Mouse (Mus musculus): ENCODE measurements at regions not wholly inside any gene's neighbourhood (a gene's known extent, or its start where the extent isn't known, plus 50 kb on each side); places are given as distances from the start of the nearest gene placed in this dataset.

GRCm38 (mm10) chr8:26608588-26608987 lies 368.5 kb upstream of the Zfp703 start:
- Histone ChIP-seq H3K4me3 (ENCODE audit: low read depth, low read length) (no peak overlapping the region), H3K9ac (replicated peaks; ENCODE audit: low read length, poor library complexity, severe bottlenecking) (no peak overlapping the region), H3K27ac (ENCODE audit: low read depth, low read length) (no peak overlapping the region), H3K4me1 (ENCODE audit: insufficient read depth, low read length) (no peaks in the 10 kb centered on the region), H3K4me2 (ENCODE audit: low read depth, low read length, poor library complexity, severe bottlenecking) (no peak overlapping the region), H3K27me3 (ENCODE audit: insufficient read depth, low read length) (no peaks in the 10 kb centered on the region), H3K36me3 (ENCODE audit: insufficient read depth, low read length) (no peaks in the 10 kb centered on the region), H3K9me3 (ENCODE audit: low read length) (0 out of 2 replicates have a peak, but pooled peaks cover 8% of the 10 kb centered on the region)
- 62% methylated on average over 3 of the region's 3 CpGs for WGBS
- DNase-seq (ENCODE audit: low spot score): no peak
- no peak for ATAC-seq (ENCODE audit: low FRiP score)
- TF ChIP-seq CTCF (IDR thresholded peaks at IDR 0.05): no peak

GRCm38 (mm10) chr8:26612153-26612552 lies 365.0 kb upstream of the Zfp703 start:
- ATAC-seq (ENCODE audit: low FRiP score) (no peak), DNase-seq (ENCODE audit: low spot score) (no peak)
- Histone ChIP-seq H3K9me3 (ENCODE audit: low read length) (0 out of 2 replicates have a peak, but pooled peaks cover 2% of the 10 kb centered on the region), H3K27me3 (ENCODE audit: insufficient read depth, low read length) (no peaks in the 10 kb centered on the region), H3K4me3 (ENCODE audit: low read depth, low read length) (no peak overlapping the region), H3K4me1 (ENCODE audit: insufficient read depth, low read length) (no peaks in the 10 kb centered on the region), H3K9ac (replicated peaks; ENCODE audit: low read length, poor library complexity, severe bottlenecking) (no peak overlapping the region), H3K36me3 (ENCODE audit: insufficient read depth, low read length) (no peaks in the 10 kb centered on the region), H3K27ac (ENCODE audit: low read depth, low read length) (no peak overlapping the region), H3K4me2 (ENCODE audit: low read depth, low read length, poor library complexity, severe bottlenecking) (no peak overlapping the region)
- no peak for TF ChIP-seq CTCF (IDR thresholded peaks at IDR 0.05)

GRCm38 (mm10) chr8:26622311-26623052 lies 354.6 kb upstream of the Zfp703 start:
- H3K27ac ChIP-seq (ENCODE audit: low read depth, low read length): no peak overlapping the region
- H3K4me2 ChIP-seq (ENCODE audit: low read depth, low read length, poor library complexity, severe bottlenecking): peak overlapping the region; percentile 30
- DNase-seq (ENCODE audit: low spot score) (peak; percentile 63), ATAC-seq (ENCODE audit: low FRiP score) (no peak)
- no peaks in the 10 kb centered on the region for H3K9me3 ChIP-seq (ENCODE audit: low read length)
- no peaks in the 10 kb centered on the region for H3K27me3 ChIP-seq (ENCODE audit: insufficient read depth, low read length)
- H3K4me1 ChIP-seq (ENCODE audit: insufficient read depth, low read length): peaks cover 12% of the 10 kb centered on the region
- TF ChIP-seq CTCF (IDR thresholded peaks at IDR 0.05): no peak
- no peak overlapping the region for H3K4me3 ChIP-seq (ENCODE audit: low read depth, low read length)
- no peaks in the 10 kb centered on the region for H3K36me3 ChIP-seq (ENCODE audit: insufficient read depth, low read length)
- no peak overlapping the region for H3K9ac ChIP-seq (replicated peaks; ENCODE audit: low read length, poor library complexity, severe bottlenecking)
- 12% methylated on average over 12 of the region's 12 CpGs for WGBS

GRCm38 (mm10) chr8:26626186-26626585 lies 350.9 kb upstream of the Zfp703 start:
- H3K9ac ChIP-seq (replicated peaks; ENCODE audit: low read length, poor library complexity, severe bottlenecking): no peak overlapping the region

GRCm38 (mm10) chr8:26626651-26627077 lies 350.5 kb upstream of the Zfp703 start:
- no peak for ATAC-seq (ENCODE audit: low FRiP score)
- Histone ChIP-seq H3K9ac (replicated peaks; ENCODE audit: low read length, poor library complexity, severe bottlenecking) (no peak overlapping the region), H3K4me3 (ENCODE audit: low read depth, low read length) (no peak overlapping the region), H3K9me3 (ENCODE audit: low read length) (no peaks in the 10 kb centered on the region), H3K27me3 (ENCODE audit: insufficient read depth, low read length) (no peaks in the 10 kb centered on the region), H3K27ac (ENCODE audit: low read depth, low read length) (no peak overlapping the region), H3K4me2 (ENCODE audit: low read depth, low read length, poor library complexity, severe bottlenecking) (no peak overlapping the region), H3K4me1 (ENCODE audit: insufficient read depth, low read length) (peaks cover 11% of the 10 kb centered on the region), H3K36me3 (ENCODE audit: insufficient read depth, low read length) (no peaks in the 10 kb centered on the region)
- DNase-seq (ENCODE audit: low spot score): peak; percentile 25
- WGBS: 65% methylated on average over 17 of the region's 17 CpGs
- no peak; the same call in 1 of the 2 replicates for TF ChIP-seq CTCF (IDR thresholded peaks at IDR 0.05)

More at GRCm38 (mm10) chr8:26626186-26626585, 350.9 kb upstream of the Zfp703 start:
- DNase-seq (ENCODE audit: low spot score) (peak; percentile 12), ATAC-seq (ENCODE audit: low FRiP score) (no peak; the same call in 1 of the 2 replicates)
- H3K36me3 ChIP-seq (ENCODE audit: insufficient read depth, low read length): no peaks in the 10 kb centered on the region
- H3K4me3 ChIP-seq (ENCODE audit: low read depth, low read length): no peak overlapping the region
- H3K4me1 ChIP-seq (ENCODE audit: insufficient read depth, low read length): peaks cover 12% of the 10 kb centered on the region
- H3K27me3 ChIP-seq (ENCODE audit: insufficient read depth, low read length): no peaks in the 10 kb centered on the region
- H3K27ac ChIP-seq (ENCODE audit: low read depth, low read length): no peak overlapping the region
- H3K9me3 ChIP-seq (ENCODE audit: low read length): no peaks in the 10 kb centered on the region
- no peak for TF ChIP-seq CTCF (IDR thresholded peaks at IDR 0.05)
- H3K4me2 ChIP-seq (ENCODE audit: low read depth, low read length, poor library complexity, severe bottlenecking): no peak overlapping the region
- WGBS: 70% methylated on average over 14 of the region's 14 CpGs

- Histone ChIP-seq H3K4me1 (ENCODE audit: insufficient read depth, low read length) (peaks cover 5% of the 10 kb centered on the region; the same call in 1 of the 2 replicates), H3K4me2 (ENCODE audit: low read depth, low read length, poor library complexity, severe bottlenecking) (no peak overlapping the region), H3K27ac (ENCODE audit: low read depth, low read length) (no peak overlapping the region), H3K36me3 (ENCODE audit: insufficient read depth, low read length) (no peaks in the 10 kb centered on the region), H3K9me3 (ENCODE audit: low read length) (no peaks in the 10 kb centered on the region), H3K4me3 (ENCODE audit: low read depth, low read length) (no peak overlapping the region), H3K27me3 (ENCODE audit: insufficient read depth, low read length) (no peaks in the 10 kb centered on the region), H3K9ac (replicated peaks; ENCODE audit: low read length, poor library complexity, severe bottlenecking) (no peak overlapping the region)
- 0 out of 2 replicates have a peak, but pooled peaks have one; percentile 3 for TF ChIP-seq CTCF (IDR thresholded peaks at IDR 0.05)
- DNase-seq (ENCODE audit: low spot score) (peak; percentile 43), ATAC-seq (ENCODE audit: low FRiP score) (no peak)
- 72% methylated on average over 17 of the region's 18 CpGs for WGBS
Observed at GRCm38 (mm10) chr8:26627191-26627891, 349.8 kb upstream of the Zfp703 start.
